Mouse (Mus musculus) heart, adult 9 months (tissue): Measurements from ENCODE around the gene Spcs1.

Experiments used
- DNase-seq, 2 experiments: peaks; one replicate each; pipeline ENCODE4 v3.0.0; 2022; ENCODE audit warnings: low spot score in 2 of 2

The Spcs1 gene

DNA sequence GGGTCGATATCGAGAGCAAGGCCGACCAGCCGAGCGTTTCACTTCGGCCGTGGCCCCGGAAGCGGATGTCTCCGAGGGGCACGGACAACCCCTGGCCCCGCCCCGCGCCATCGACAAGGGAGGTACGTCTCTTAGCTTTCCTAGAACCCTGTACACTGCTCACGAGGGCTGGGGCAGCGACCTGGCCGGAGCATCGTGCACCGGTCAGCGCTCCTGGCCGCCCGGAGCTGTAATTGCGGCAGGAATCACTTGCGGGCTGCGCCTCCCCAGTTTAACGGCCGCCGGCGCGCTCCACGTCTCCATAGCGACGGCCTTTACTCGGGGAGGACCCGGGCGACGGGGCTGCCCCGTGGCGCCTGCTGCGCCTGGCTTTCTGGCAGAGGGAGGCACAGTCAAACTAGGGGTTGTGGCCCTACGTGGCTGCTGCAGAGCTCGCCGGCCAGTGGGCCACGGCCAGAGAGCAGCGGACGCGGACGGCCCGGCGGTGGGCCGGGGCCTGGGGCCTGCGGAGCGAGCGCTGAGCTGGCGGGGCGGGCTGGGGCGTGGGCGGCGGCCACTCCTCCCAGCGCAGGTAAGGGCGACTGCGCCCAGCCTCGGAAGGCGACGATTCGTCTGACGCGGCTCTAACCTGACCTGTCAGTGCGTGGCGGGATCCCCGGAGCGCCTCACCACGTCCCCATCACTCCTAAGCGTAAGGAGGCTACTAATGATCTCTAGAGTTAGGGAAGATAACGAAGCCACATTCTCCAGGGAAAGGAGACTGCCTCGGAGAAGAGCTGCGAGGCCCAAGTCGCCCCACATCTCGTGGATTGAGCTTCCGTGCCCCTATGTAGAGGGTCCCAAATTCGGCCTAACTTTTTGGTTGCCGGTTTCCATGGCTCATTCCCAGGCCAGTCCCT, at the start of gene Spcs1, which contains the start of gene Glt8d1:
TSS of gene Spcs1 (minus strand) at position 366 of the 899 bp plus-strand sequence.
TSS of gene Glt8d1 (plus strand) at position 94 of the 899 bp plus-strand sequence.
- peak; percentile 88 to 90 for DNase-seq

DNA sequence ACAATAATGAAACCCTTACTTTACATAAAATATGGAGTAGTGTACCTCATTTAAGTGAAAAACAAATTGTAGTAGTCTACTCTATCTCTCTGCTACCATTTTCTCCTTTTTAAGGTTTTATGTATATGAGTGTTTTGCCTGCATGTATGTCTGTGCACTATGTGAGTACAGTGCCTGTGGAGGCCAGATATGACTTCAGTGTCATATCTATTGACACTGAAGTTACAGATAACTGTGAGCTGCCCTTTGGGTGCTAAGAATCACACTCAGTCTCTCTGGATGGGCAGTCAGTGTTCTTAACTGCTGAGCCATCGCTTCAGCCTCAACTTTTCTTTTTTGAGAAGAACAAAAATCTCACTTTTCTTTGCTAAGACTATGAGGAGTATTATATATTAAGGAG, 44.3 kb upstream of the Spcs1 start:
- DNase-seq: no peak

DNA sequence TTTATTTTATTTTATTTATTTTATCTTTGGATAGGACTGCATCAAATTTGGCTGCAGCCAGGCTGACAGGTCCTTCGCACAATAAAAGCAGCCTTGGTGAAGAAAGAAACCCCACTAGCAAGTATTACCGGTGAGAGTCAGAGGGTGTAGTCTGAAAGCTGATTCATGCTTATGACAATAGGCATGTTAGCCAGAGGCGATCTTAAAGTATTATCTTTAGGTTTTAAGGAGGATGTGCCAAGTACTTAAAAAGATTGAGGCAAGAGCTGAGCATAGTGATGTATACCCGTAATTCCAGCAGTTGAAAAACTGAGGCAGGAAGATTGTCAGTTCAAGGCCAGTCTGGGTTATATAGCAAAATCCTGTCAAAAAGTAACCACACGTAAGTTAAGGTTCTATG, 43.8 kb upstream of the Spcs1 start:
- DNase-seq: no peak

DNA sequence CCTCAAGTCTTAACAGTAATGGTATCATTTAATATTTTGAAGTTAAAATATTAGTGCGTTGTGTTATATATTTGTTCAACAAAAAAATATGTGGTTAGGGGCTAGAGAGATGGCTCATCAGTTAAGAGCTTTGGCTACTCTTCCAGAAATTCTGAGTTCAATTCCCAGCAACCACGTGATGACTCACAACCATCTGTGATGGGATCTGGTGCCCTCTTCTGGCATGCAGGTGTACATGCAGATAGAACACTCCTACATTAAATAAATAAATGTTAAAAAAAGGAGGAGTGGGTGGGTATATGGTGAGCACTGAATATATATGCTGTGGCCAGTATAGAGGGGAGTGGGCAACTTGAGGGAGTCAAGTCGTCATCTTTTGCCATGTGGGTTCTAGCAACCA, 24.3 kb upstream of the Spcs1 start:
- DNase-seq: no peak

DNA sequence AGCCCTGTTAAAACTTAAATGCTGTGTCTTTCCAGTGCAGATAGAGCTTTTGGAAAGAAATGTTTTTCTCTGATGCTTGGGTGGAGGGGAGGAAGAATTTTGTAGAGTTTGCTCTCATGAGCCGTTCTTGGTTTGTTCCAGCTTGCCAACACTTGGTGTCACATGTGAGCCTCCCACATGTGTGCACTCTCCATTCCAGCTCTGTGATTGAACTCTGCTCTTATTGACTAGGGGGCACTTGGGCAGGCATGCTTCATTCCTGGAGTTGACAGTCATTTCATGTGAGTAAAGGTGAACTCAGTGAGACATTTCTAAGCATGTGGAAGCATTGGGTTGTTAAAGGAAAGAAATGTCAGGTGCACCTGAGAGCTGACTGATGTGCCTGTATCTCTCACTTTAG, 21.1 kb upstream of the Spcs1 start:
- DNase-seq: no peak

DNA sequence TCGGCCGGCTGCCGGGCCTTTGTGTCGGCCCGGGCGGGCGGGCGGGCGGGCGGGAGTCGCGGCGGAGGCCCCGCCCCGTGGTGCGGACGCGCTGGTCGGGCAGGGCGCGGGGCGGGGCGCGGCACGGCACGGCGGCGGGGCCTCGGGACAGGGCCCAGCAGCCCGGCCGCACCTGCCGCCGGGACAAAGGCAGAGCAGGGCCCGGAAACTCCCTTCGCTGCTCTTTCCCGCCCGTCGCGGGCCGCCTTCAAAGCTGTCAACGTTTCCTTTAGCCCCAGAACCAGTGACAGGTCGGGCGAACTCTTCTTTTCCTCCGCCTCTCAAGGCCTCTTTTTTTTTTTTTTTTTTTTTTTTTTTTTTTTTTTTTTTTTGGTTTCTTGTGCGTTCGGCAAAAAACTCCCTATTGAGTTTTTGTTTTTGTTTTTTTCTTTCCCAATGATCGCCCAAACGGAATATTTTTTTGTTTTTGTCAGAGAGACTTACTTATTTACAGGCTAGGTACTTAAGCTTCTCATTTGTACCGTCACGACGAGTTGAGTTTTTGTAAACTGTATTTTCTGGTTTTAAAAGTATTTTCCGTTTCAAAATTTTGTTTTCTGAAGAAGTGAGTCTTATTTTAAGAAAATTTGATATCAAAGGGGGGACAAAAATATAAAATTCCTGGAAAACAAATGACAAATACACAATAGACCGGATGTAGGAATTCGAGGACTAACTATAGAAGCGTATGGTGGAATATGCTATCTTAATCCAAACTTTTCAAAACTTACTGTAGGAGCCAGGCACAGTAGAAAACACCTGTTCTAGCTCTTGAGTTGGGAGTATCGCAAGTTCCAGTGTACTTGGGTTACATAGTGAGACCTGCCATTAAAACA, 18.1 kb upstream of the Spcs1 start:
- no peak for DNase-seq

DNA sequence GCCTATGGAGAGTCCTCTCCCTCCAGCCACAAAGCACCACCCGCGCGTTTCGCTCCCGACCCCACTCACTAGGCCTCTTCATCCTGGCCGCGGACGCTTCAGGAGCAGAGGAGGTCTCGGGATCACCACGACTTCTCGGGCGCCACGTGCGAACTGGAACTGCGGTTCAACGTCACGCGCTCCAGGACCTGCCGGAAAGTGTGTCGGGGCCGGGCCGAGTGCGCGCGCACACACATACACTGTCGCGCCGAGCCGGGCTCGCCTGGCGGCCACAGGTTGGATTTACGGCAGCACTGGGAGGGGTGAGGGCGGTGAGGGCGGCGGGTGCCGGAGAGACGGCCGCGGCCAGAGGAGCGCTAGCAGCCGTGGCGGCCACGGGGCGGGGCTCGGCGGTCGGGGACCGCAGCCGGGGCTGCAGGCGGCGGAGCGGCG, 17.4 kb upstream of the Spcs1 start, which contains the start of the genes Pbrm1 and Gnl3:
TSS of gene Pbrm1 (plus strand) at position 279 of the 432 bp plus-strand sequence.
TSS of gene Gnl3 (minus strand) at position 293 of the 432 bp plus-strand sequence.
- peak; percentile 98 to 99 for DNase-seq

DNA sequence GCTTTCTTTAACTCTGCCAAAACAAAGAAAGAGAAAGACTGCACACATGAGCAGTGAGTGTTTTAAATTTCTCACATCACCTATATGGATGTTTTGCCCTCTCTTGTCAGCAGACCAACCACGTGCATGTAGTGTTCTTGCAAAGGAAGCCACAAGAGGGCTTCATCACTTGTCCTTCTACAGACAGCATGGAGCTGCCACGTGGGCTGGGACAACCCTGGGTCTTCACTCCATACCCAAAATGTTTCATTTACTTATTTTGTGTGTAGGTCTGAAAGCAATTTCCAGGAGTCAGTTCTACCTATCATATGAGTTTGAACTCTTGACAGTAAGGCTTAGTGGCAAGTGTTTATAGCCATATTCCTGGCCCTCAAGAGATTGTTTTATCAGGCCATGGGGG, 16.4 kb upstream of the Spcs1 start:
- DNase-seq: peak in 1 of 2 experiments; percentile 6

DNA sequence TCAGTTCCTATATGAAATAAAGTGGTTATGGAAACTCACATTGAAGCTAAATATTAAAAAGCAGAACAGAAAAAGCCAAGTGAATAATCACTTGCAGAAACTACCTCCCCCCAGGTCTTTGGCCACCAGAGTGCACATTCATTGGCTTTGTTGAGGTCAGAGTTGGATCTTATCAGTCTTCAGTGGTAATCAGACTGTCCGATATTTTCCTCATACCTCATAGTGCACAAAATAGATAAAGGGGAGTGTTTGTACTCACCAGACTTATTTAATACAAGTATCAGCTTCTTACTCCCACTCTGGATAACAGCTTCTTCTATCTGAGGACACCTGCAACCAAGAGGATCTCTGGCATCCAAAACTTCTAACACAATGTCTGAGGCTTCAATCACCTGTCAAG, 14.6 kb upstream of the Spcs1 start:
- no peak for DNase-seq

DNA sequence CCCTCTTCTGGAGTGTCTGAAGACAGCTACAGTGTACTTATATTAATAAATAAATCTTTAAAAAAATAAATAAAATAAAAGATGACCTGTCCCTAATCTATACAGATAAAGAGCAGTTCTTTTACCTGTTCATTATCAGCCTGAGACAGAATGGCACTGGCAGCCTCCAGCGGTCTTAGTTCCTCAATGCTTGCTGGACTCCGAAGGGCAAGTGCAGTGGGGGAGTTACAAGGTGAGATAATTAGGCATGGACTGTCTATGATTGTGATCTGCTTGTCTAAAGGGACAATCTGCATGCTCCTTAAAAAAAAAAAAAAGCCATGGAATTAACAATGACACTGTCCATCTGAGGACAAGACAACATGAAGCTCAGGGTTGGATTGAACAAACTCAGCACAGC, 12.5 kb upstream of the Spcs1 start:
- DNase-seq: no peak

DNA sequence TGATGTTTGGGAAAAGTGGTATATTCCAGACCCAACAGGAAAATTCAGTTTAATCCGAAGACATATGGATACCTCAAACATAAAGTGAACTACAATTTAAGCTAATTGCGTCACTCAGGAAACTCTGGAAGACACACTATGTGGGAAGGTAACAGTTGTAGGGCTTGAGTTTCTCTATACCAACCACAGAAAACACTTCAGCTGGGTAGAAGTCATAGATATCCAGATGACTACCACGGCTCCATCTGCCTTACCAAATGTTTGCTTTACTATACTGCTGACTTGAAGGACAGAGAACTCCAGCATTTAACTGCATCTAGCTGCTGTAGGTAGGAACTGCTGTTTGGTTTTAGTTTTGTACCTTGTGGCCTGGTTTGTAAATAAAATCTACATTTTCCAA, 10.1 kb upstream of the Spcs1 start:
- DNase-seq: no peak

DNA sequence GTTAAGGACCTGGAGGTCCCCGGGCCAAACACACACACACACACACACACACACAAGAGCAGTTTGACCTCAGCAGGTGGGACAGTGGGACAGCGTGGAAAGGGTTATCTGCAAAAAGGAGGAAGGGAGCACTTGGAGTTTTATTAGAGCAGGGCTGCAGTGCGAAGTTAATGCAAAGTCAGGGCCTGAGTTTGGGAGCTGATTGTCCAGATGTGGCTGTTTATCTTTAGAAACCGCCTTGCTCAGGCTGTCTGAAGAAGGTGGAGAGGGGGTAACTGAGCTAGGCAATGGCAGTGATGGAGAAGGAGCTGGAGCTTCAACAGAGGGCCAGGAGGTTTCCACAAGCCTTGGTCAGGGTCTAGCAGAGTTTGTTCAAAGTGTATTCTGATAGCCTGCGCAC, 5.3 kb upstream of the Spcs1 start:
- no peak for DNase-seq

DNA sequence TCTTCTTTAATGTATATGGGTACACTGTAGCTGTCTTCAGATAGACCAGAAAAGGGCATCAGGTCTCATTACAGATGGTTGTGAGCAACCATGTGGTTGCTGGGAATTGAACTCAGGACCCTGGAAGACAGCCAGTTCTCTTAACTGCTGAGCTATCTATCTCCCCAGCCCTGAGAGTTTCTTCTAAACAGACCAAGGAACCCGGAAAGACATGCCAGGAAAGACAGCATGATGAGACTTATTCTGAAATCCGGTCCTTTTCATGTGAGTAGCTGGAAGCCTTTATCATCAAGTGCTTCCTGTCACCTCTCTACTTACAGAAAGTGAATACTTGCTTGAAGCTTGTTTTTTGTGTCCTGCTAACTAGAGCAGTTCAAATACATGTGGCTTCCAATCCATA, 3.1 kb upstream of the Spcs1 start:
- DNase-seq: no peak

DNA sequence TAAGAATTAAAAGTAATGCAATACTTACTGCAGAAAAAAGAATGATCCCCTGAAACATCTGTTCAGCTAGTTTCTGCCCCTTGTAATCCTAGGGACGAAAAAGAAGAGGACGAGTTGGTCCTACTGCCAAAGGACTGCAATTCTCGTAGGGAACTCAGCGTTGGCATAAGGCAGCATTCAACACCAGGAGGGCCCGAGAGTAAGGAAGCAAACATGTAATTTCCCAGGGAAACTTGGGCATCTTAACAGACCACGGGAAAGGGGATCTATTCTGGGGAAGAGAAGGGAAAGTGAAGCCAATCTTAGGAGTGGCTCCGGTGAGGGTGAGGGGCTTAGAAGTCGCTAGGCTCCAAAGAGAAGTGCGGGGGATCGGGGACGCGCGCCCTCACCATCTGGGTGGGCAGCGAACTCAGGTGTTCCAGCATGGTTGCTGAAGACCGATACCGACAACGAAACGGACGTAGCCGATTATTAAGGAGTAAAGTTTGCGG, 611 bp downstream of the Spcs1 start:
- DNase-seq: no peak

DNA sequence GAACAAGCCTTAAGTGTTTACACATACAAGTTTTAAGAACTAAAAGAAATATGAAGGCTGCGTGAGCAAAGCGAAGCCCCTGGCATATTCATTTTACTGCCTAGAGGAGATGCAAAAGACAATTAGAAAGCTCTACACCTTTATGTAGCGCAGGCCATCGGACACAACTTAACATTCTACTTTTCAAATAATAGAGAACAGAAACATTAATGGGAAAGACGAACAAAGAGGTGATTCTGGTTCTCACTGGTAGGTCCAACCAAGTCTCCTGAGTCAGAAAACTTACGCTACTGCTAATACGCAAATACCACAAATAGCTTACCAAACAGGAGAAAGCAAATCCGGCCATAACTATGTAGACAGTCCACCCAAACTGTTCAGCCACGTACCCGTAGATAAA, 1.1 kb downstream of the Spcs1 start:
- DNase-seq: no peak

DNA sequence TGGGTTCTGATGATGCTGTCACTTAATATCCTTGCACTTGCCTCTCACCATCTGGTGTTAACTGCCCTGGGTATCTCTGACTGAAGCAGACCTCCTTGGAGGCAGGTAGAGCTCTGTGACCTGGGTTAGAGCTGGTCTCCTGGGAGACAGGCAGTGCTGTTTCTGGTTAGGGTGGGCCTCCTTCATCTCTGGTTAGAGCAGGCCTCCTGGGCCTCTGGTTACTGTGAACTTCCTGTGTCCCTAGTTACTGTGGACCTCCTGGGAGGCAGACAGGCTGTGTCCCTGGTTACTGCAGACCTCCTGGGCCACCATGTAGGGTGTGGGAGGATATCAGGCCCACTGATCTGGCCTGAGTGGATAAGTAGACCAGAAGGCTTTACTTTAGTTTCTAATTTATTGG, 5.1 kb downstream of the Spcs1 start:
- no peak for DNase-seq

DNA sequence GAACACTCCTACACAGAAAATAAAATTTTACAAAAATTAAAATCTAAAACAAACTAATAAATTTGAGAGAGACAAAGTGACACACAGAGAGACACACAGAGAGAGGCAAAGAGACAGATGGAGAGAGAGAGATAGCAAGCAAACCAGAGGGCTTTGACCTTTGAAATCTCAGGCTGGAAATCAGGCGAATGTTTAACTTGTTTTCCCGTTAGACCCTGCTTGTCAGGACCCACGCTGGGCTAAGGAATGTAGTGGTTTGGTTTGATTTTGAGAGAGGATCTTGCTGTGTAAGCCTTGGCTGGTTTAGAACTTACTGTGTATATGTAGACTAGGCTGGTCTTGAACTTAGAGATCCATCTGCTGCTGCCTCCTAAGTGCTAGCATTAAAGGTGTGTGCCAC, 25.2 kb downstream of the Spcs1 start:
- no peak for DNase-seq

DNA sequence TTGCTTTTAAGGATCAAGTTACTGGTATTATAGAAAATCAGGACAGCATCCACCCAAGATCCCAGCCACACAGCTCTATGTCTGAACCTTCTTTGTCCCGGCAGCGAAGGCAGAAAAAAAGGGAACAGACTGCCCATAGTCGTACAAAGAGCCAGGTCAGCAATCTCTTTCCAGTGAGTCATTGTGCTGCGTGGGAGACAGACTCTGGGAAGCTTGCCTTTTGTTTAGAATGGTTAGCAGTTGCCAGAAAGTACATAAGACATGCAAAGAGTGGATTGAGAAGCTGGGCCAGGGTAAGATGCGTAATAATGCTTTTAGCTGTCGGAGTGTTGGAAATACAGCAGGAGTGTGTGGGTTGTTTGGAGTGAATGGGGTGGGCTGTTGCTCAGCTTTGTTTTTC, 27.3 kb downstream of the Spcs1 start:
- peak; percentile 7 to 28 for DNase-seq

DNA sequence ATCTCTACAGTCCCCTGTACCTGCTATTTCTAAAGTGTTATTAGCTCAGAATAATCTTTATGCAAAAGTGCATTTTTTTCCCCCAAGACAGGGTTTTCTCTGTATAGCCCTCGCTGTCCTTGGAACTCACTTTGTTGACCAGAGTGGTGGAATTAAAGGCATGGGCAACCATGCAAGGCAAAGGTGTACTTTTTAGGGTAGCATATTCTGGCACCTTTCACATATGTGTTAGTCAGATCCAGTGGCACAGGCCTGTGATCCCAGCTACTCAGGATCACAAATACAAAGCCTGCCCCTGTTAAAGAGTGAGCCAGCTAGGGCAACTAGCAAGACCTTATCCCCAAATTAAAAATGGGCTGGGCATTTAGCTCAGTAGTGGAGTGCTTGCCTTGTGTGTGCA, 41.1 kb downstream of the Spcs1 start:
- no peak for DNase-seq

DNA sequence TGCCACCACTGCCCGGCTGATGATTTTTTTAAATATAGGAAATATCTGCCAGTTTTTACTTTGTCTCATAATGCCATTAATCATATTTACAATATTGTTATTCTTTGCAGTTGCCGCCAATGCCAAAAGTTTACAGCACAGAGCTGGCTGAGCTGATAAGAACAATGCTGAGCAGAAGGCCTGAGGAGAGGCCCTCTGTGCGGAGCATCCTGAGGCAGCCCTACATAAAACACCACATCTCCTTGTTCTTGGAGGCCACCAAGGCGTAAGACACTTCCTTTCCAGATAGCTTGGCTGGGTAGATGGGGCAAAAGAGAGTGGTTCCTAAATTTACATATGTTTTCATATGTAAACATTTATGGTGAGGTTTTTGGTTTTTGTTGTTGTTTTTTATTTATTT, 42.4 kb downstream of the Spcs1 start:
- no peak for DNase-seq

DNA sequence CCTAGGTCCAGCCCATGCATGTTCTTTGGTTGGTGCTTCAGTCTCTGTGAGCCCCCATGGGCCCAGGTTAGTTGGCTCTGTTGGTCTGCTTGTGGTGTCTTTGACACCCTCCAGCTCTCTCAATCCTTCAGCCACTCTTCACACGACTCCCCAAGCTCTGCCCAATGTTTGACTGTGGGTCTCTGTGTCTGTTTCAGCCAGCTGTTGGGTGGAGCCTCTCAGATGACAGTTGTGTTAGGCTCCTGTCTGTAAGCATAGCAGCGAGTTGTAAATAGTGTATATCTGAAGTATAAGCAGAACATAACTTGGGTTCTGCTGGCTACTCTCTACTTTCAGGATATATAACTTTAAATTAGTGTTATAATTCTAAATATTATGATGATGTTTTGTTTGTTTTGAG, 43.0 kb downstream of the Spcs1 start:
- DNase-seq: no peak

DNA sequence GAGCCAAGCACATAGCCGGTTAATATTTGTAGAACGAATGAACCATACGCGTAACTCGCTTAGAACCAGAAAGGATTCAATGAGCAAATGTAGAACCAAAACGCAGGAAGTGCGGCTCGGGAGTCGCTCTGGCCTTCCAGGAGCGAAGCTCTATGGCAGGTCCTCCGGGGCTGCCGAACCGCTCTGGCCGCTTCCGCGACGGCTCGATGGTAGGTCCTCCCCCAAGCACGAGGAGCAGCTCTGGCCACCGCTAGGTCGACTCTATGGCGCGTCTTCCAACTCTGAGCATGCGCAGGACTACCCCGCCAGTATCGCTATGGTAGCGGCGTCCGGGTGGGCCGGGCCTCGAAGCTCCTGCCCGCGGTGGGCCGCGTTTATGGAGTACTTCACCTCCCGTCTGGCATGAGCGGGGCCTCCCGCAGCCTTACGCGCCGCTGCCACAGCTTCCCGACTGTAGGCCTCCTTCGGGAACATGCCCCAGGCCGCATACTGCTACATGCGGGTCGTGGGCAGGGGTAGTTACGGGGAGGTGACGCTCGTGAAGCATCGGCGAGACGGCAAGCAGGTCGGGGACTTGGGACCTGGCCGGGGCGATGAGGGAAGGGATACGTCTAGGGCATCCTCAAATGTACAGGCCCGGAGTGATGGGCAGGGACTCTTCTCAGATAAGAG, 50.2 kb downstream of the Spcs1 start, which contains the start of gene Nek4:
TSS of gene Nek4 (plus strand) at position 224 of the 672 bp plus-strand sequence.
- DNase-seq: peak; percentile 97 to 98
